Mouse (Mus musculus) liver, embryonic 16.5 days (tissue): ENCODE measurements around the gene Zfp110. TPM values are rescaled to one million over a fixed set of nuclear protein-coding genes. Genes with fewer than 3 reads are reported as not detected.
A peak's percentile ranks its signal among the peaks of the same experiment; 100 is the strongest.

Source experiments
- ATAC-seq: fragments of 200-750 bp; cut with Nextera tagmentation; 2 replicates; pipeline ENCODE4 v1.8.0; 2017; ENCODE audit warnings: low read depth, mild to moderate bottlenecking, moderate number of reproducible peaks, moderate library complexity
- H3K27ac ChIP-seq: fragments of 300-500 bp; sonication (generic); 2 replicates; pipeline ENCODE4 v1.5.1; 2014; ENCODE audit warnings: mild to moderate bottlenecking, low read length
- H3K27me3 ChIP-seq: fragments of 300-500 bp; sonication (generic); 2 replicates; pipeline ENCODE4 v1.6.1; 2014; ENCODE audit warnings: low read depth, low read length, mixed read lengths; ENCODE audit not compliant: control insufficient read depth, insufficient read depth
- H3K36me3 ChIP-seq: fragments of 300-500 bp; sonication (generic); 2 replicates; pipeline ENCODE4 v1.6.1; 2014; ENCODE audit warnings: mild to moderate bottlenecking; ENCODE audit not compliant: control insufficient read depth, insufficient read depth
- H3K4me1 ChIP-seq: fragments of 300-500 bp; sonication (generic); 2 replicates; pipeline ENCODE4 v1.6.1; 2014; ENCODE audit warnings: low read depth, low read length, mixed read lengths; ENCODE audit not compliant: control insufficient read depth
- H3K4me2 ChIP-seq: fragments of 300-500 bp; sonication (generic); 2 replicates; pipeline ENCODE4 v1.6.1; 2014; ENCODE audit warnings: low read depth, low read length, mixed read lengths
- H3K4me3 ChIP-seq: fragments of 300-500 bp; sonication (generic); 2 replicates; pipeline ENCODE4 v1.5.1; 2014; ENCODE audit warnings: low read depth, mild to moderate bottlenecking, low read length
- H3K9ac ChIP-seq: fragments of 300-500 bp; sonication (generic); 2 replicates; pipeline ENCODE4 v1.6.1; 2014; ENCODE audit warnings: low read depth, low read length
- H3K9me3 ChIP-seq: fragments of 300-500 bp; sonication (generic); replicated peaks from 2 replicates; pipeline ENCODE4 v1.6.1; 2016; ENCODE audit warnings: low read length; ENCODE audit not compliant: control insufficient read depth
- WGBS: fragments of 180-500 bp; shearing (Covaris S2); extraction: QIAGEN DNeasy Blood & Tissue Kit; methylation state at CpG from one replicate; pipeline ENCODE4 v1.1.7; 2014; ENCODE audit not compliant: insufficient replicate concordance; 5-methylcytosine and 5-hydroxymethylcytosine counted together
- polyA plus RNA-seq: library from polyadenylated mRNA; unstranded; fragments of >200 nt; fragmentation: Nextera tagmentation; extraction: Ambion mirVana; gene quantifications from 2 replicates; pipeline ENCODE4 v1.2.1, GENCODE M21; 2015

Gene Zfp110
- polyA plus RNA-seq, 1 experiment from 2014 or later = 12.7 TPM

- Histone ChIP-seq H3K9me3 (no peaks in the 10 kb centered on the region), H3K4me2 (no peak overlapping the region), H3K36me3 (peaks cover 11% of the 10 kb centered on the region), H3K27me3 (no peaks in the 10 kb centered on the region), H3K27ac (no peak overlapping the region), H3K4me1 (peaks cover 2% of the 10 kb centered on the region), H3K9ac (no peak overlapping the region), H3K4me3 (no peak overlapping the region)
- no peak for ATAC-seq
- WGBS = 76% methylated on average over 12 of the region's 12 CpGs
These were observed 52.2 kb downstream of the Zfp110 start for GRCm38 (mm10) chr7:12886563-12887266.

- H3K36me3 ChIP-seq = peaks cover 11% of the 10 kb centered on the region
- 64% methylated on average over 5 of the region's 5 CpGs for WGBS
- ATAC-seq = no peak
- H3K9ac ChIP-seq = no peak overlapping the region
- no peak overlapping the region for H3K4me2 ChIP-seq
- H3K4me1 ChIP-seq = no peaks in the 10 kb centered on the region
- H3K9me3 ChIP-seq = no peaks in the 10 kb centered on the region
- H3K27ac ChIP-seq = no peak overlapping the region
- H3K27me3 ChIP-seq = no peaks in the 10 kb centered on the region
- no peak overlapping the region for H3K4me3 ChIP-seq
These were observed 53.0 kb downstream of the Zfp110 start for GRCm38 (mm10) chr7:12887585-12887984.

GRCm38 (mm10) chr7:12890928-12891327, 56.4 kb downstream of the Zfp110 start:
- no peak overlapping the region for H3K4me2 ChIP-seq
- no peaks in the 10 kb centered on the region for H3K27me3 ChIP-seq
- peaks cover 11% of the 10 kb centered on the region for H3K36me3 ChIP-seq

GRCm38 (mm10) chr7:12891334-12891733, 56.8 kb downstream of the Zfp110 start:
- no peaks in the 10 kb centered on the region for H3K9me3 ChIP-seq
- WGBS = 29% methylated on average over 1 of the region's 1 CpGs
- no peak for ATAC-seq

More at GRCm38 (mm10) chr7:12890928-12891327, 56.4 kb downstream of the Zfp110 start:
- Histone ChIP-seq H3K9ac (no peak overlapping the region), H3K27ac (no peak overlapping the region), H3K9me3 (no peaks in the 10 kb centered on the region), H3K4me3 (no peak overlapping the region), H3K4me1 (no peaks in the 10 kb centered on the region)
- whole genome bisulfite sequencing = 77% methylated on average over 14 of the region's 14 CpGs
- no peak for ATAC-seq

GRCm38 (mm10) chr7:12897655-12898410, 63.3 kb downstream of the Zfp110 start, which contains the start of gene Zscan22:
Zscan22 (plus strand) TSS chr7:12897815.
- Histone ChIP-seq H3K27me3 (no peaks in the 10 kb centered on the region), H3K36me3 (no peaks in the 10 kb centered on the region), H3K9ac (peak within 1 kb of the TSS; percentile 53), H3K9me3 (no peaks in the 10 kb centered on the region), H3K4me2 (peak within 1 kb of the TSS; percentile 40), H3K4me3 (peak within 1 kb of the TSS; percentile 75), H3K27ac (no peak within 1 kb of the TSS), H3K4me1 (peaks cover 8% of the 10 kb centered on the region)
- ATAC-seq = peak; percentile 100
- 4% methylated on average over 36 of the region's 36 CpGs for WGBS

More at GRCm38 (mm10) chr7:12891334-12891733, 56.8 kb downstream of the Zfp110 start:
- Histone ChIP-seq H3K4me1 (no peaks in the 10 kb centered on the region), H3K27me3 (no peaks in the 10 kb centered on the region), H3K4me3 (no peak overlapping the region), H3K27ac (no peak overlapping the region), H3K4me2 (no peak overlapping the region), H3K36me3 (peaks cover 9% of the 10 kb centered on the region), H3K9ac (no peak overlapping the region)

Other genes starting within 250 kb of the Zfp110 start
- gene Vmn2r53, start 226.0 kb upstream of the Zfp110 start, polyA plus RNA-seq = not detected in 2 replicates
- not detected in 2 replicates for gene Vmn2r54, start 194.4 kb upstream of the Zfp110 start, polyA plus RNA-seq
- not detected in 2 replicates for gene Vmn2r55, start 149.8 kb upstream of the Zfp110 start, polyA plus RNA-seq
- gene Vmn2r56, start 99.8 kb upstream of the Zfp110 start, polyA plus RNA-seq = not detected in 2 replicates
- gene Zscan18, start 31.1 kb upstream of the Zfp110 start, polyA plus RNA-seq = 0.40 and 0.58 TPM in 2 replicates
- 1.7 and 2.3 TPM in 2 replicates for gene Zfp329, start 15.9 kb upstream of the Zfp110 start, polyA plus RNA-seq
- 0.54 and 0.55 TPM in 2 replicates for gene Zfp128, start 46.4 kb downstream of the Zfp110 start, polyA plus RNA-seq
- gene Zscan22, start 63.1 kb downstream of the Zfp110 start, polyA plus RNA-seq = 3.3 and 3.9 TPM in 2 replicates
- gene Rps5, start 87.5 kb downstream of the Zfp110 start, polyA plus RNA-seq = 473 and 517 TPM in 2 replicates
- gene Rnf225, start 92.7 kb downstream of the Zfp110 start, polyA plus RNA-seq = 0.07 and 0.09 TPM in 2 replicates
- gene Zfp324, start 131.1 kb downstream of the Zfp110 start, polyA plus RNA-seq = 2.4 and 2.6 TPM in 2 replicates
- 2.9 TPM in 2 replicates for gene Zfp446, start 143.1 kb downstream of the Zfp110 start, polyA plus RNA-seq
- 23.6 and 26.5 TPM in 2 replicates for gene Slc27a5, start 163.4 kb downstream of the Zfp110 start, polyA plus RNA-seq
- 50.0 and 57.9 TPM in 2 replicates for gene Trim28, start 164.4 kb downstream of the Zfp110 start, polyA plus RNA-seq
- 10.0 and 11.4 TPM in 2 replicates for gene Zbtb45, start 175.3 kb downstream of the Zfp110 start, polyA plus RNA-seq
- 119 and 122 TPM in 2 replicates for gene Chmp2a, start 200.0 kb downstream of the Zfp110 start, polyA plus RNA-seq
- 10.6 and 14.3 TPM in 2 replicates for gene Ube2m, start 203.5 kb downstream of the Zfp110 start, polyA plus RNA-seq
- gene Mzf1, start 220.0 kb downstream of the Zfp110 start, polyA plus RNA-seq = 0.44 and 0.50 TPM in 2 replicates